8 mouse cellular contexts compared by ENCODE assay signal in genomic region chr13:62856305-62856675, GRCm38 (mm10). TPM values are rescaled to one million over a fixed set of nuclear protein-coding genes. Genes with fewer than 3 reads are reported as not detected.
DNase-seq lines count a peak whose midpoint lies in the region; ATAC-seq lines count a peak whose summit lies in the region.

No protein-coding gene starts in this region.

- H3K36me3 ChIP-seq in heart, embryonic 14.5 days (ENCODE audit: control insufficient read depth, insufficient read depth, low read length), result no peaks in the 10 kb centered on the region
- H3K36me3 ChIP-seq in liver, embryonic 11.5 days (ENCODE audit: control insufficient read depth, insufficient read depth, low read length), result no peaks in the 10 kb centered on the region
- H3K36me3 ChIP-seq in stomach, embryonic 14.5 days (ENCODE audit: control insufficient read depth, insufficient read depth, low read length), result no peaks in the 10 kb centered on the region

- ATAC-seq in heart, embryonic 14.5 days (ENCODE audit: insufficient number of reproducible peaks, insufficient read depth, low FRiP score, low read depth), result peak; percentile 74
- peak; percentile 86 for ATAC-seq in liver, embryonic 11.5 days (replicated peaks; ENCODE audit: low FRiP score)
- peak; percentile 79; the same call in 1 of the 2 replicates for ATAC-seq in stomach, embryonic 14.5 days (ENCODE audit: insufficient number of reproducible peaks, insufficient read depth, low FRiP score, low read depth)

- H3K27me3 ChIP-seq in heart, embryonic 14.5 days (ENCODE audit: control insufficient read depth, insufficient read depth, low read length), result no peaks in the 10 kb centered on the region
- no peaks in the 10 kb centered on the region for H3K27me3 ChIP-seq in liver, embryonic 11.5 days (replicated peaks; ENCODE audit: control insufficient read depth, insufficient read depth, low read length)
- H3K27me3 ChIP-seq in stomach, embryonic 14.5 days (ENCODE audit: control insufficient read depth, insufficient read depth, low read length), result no peaks in the 10 kb centered on the region

- peaks cover 7% of the 10 kb centered on the region; the same call in 1 of the 2 replicates for H3K4me1 ChIP-seq in brown adipose tissue, adult 24 weeks (ENCODE audit: control insufficient read depth, insufficient read depth, insufficient read length, low read length)
- H3K4me1 ChIP-seq in heart, embryonic 14.5 days (ENCODE audit: control insufficient read depth in 2 of 2, insufficient read depth in 2 of 2, low read length in 2 of 2), result no peaks in the 10 kb centered on the region; a peak in 1 of 4 replicates
- no peaks in the 10 kb centered on the region; the same call in 1 of the 2 replicates for H3K4me1 ChIP-seq in liver, embryonic 11.5 days (replicated peaks; ENCODE audit: control insufficient read depth, insufficient read depth, low read length)
- H3K4me1 ChIP-seq in stomach, embryonic 14.5 days (ENCODE audit: control insufficient read depth, insufficient read depth, low read length), result no peaks in the 10 kb centered on the region

- H3K27ac ChIP-seq in brown adipose tissue, adult 24 weeks (replicated peaks; ENCODE audit: low read depth, low read length), result no peak overlapping the region
- H3K27ac ChIP-seq in heart, embryonic 14.5 days (replicated peaks in 1 of 2; ENCODE audit: control insufficient read depth in 1 of 2, insufficient read depth in 1 of 2, low read depth in 2 of 2, low read length in 2 of 2), result no peak overlapping the region
- no peak overlapping the region for H3K27ac ChIP-seq in liver, embryonic 11.5 days (ENCODE audit: low read depth, low read length)
- H3K27ac ChIP-seq in stomach, embryonic 14.5 days (ENCODE audit: low read length), result no peak overlapping the region

- no peak overlapping the region for H3K9ac ChIP-seq in heart, embryonic 14.5 days (ENCODE audit: low read length)
- peak overlapping the region; percentile 20; the same call in 1 of the 2 replicates for H3K9ac ChIP-seq in liver, embryonic 11.5 days (ENCODE audit: low read depth, low read length)
- no peak overlapping the region for H3K9ac ChIP-seq in stomach, embryonic 14.5 days (replicated peaks; ENCODE audit: low read depth, low read length)

- peak overlapping the region; percentile 36; the same call in 1 of the 2 replicates for H3K4me3 ChIP-seq in brown adipose tissue, adult 24 weeks (ENCODE audit: insufficient read depth, low read depth, low read length)
- peak overlapping the region; percentile 27 to 37 for H3K4me3 ChIP-seq in heart, embryonic 14.5 days (ENCODE audit: control insufficient read depth in 1 of 2, insufficient read depth in 1 of 2, low read depth in 1 of 2, low read length in 2 of 2)
- peak overlapping the region; percentile 21 for H3K4me3 ChIP-seq in liver, embryonic 11.5 days (ENCODE audit: low read depth, low read length)
- H3K4me3 ChIP-seq in stomach, embryonic 14.5 days (ENCODE audit: low read depth, low read length), result 0 out of 2 replicates have a peak overlapping the region, but pooled peaks have one; percentile 11

- peak overlapping the region; percentile 70 for H3K4me2 ChIP-seq in heart, embryonic 14.5 days (ENCODE audit: low read length)
- H3K4me2 ChIP-seq in liver, embryonic 11.5 days, result peak overlapping the region; percentile 64
- H3K4me2 ChIP-seq in stomach, embryonic 14.5 days (replicated peaks; ENCODE audit: low read depth, low read length), result peak overlapping the region; percentile 45

- 6% methylated on average over 5 of the region's 5 CpGs for WGBS in heart, embryonic 14.5 days
- WGBS in liver, embryonic 11.5 days, result 3% methylated on average over 5 of the region's 5 CpGs
- 4% methylated on average over 5 of the region's 5 CpGs for WGBS in stomach, embryonic 14.5 days

- peak; percentile 50 to 64 for DNase-seq in CD8-positive naive resting alpha-beta T cell, adult 2 months (ENCODE audit: low read depth in 2 of 2, low spot score in 2 of 2)
- DNase-seq in fibroblast of lung, adult 2 months (ENCODE audit: low read depth), result peak; percentile 82
- DNase-seq in kidney, postnatal 10 days, result peak; percentile 87
- peak; percentile 81 for DNase-seq in liver, embryonic 11.5 days (ENCODE audit: low spot score)
- peak; percentile 64 to 77 for DNase-seq in natural killer cell, adult 2 months (ENCODE audit: low spot score in 2 of 2)

- no peaks in the 10 kb centered on the region for H3K9me3 ChIP-seq in heart, embryonic 14.5 days (ENCODE audit: control insufficient read depth, low read length)
- no peaks in the 10 kb centered on the region for H3K9me3 ChIP-seq in liver, embryonic 11.5 days (ENCODE audit: control insufficient read depth, low read length)
- no peaks in the 10 kb centered on the region for H3K9me3 ChIP-seq in stomach, embryonic 14.5 days (ENCODE audit: control insufficient read depth, low read depth, low read length)

RNA-seq across cellular contexts. Expression of gene Fbp2, which starts 1.9 kb away (rescaled TPM):
- polyA plus RNA-seq in brown adipose tissue, adult 24 weeks (2012; ENCODE audit: insufficient read depth, insufficient read length, missing spikeins), result 31.1 and 43.6 TPM in 2 replicates
- 0.22 and 0.45 TPM in 2 replicates for polyA plus RNA-seq in heart, embryonic 14.5 days (2014; fragmentation: Nextera tagmentation; extraction: Ambion mirVana)
- polyA plus RNA-seq in liver, embryonic 11.5 days (2014; fragmentation: Nextera tagmentation; extraction: Ambion mirVana), result not detected in 2 replicates
- polyA plus RNA-seq in stomach, embryonic 14.5 days (2014; fragmentation: Nextera tagmentation; extraction: Ambion mirVana), result 35.2 and 35.3 TPM in 2 replicates

RNA-seq across cellular contexts. Expression of gene Fbp1, which starts 31.8 kb away (rescaled TPM):
- 3.4 TPM in 1 of 2 replicates, not detected in the other for polyA plus RNA-seq in brown adipose tissue, adult 24 weeks (2012; ENCODE audit: insufficient read depth, insufficient read length, missing spikeins)
- 0.35 TPM in 1 of 2 replicates, not detected in the other for polyA plus RNA-seq in heart, embryonic 14.5 days (2014; fragmentation: Nextera tagmentation; extraction: Ambion mirVana)
- not detected in 2 replicates for polyA plus RNA-seq in liver, embryonic 11.5 days (2014; fragmentation: Nextera tagmentation; extraction: Ambion mirVana)
- polyA plus RNA-seq in stomach, embryonic 14.5 days (2014; fragmentation: Nextera tagmentation; extraction: Ambion mirVana), result 0.55 and 1.2 TPM in 2 replicates

Comparison
In these comparisons a context has a peak if more than half of its experiments do, and no peak if none do; other contexts are left out.
1. RNA of gene Fbp2, which starts 1.9 kb away (polyA plus RNA-seq): 31.1 to 43.6 TPM in brown adipose tissue, adult 24 weeks and 35.2 to 35.3 TPM in stomach, embryonic 14.5 days; 0.22 to 0.45 TPM in heart, embryonic 14.5 days and not detected in liver, embryonic 11.5 days; every median in the first group is over 10 times any median in the second.
2. Peak in every context shown above with its lines, with median percentiles within 50 percentile points of each other: DNase-seq, H3K4me3 ChIP-seq, ATAC-seq and H3K4me2 ChIP-seq.